Mouse (Mus musculus): ENCODE data around the gene Kif1c.

The Kif1c gene

DNA sequence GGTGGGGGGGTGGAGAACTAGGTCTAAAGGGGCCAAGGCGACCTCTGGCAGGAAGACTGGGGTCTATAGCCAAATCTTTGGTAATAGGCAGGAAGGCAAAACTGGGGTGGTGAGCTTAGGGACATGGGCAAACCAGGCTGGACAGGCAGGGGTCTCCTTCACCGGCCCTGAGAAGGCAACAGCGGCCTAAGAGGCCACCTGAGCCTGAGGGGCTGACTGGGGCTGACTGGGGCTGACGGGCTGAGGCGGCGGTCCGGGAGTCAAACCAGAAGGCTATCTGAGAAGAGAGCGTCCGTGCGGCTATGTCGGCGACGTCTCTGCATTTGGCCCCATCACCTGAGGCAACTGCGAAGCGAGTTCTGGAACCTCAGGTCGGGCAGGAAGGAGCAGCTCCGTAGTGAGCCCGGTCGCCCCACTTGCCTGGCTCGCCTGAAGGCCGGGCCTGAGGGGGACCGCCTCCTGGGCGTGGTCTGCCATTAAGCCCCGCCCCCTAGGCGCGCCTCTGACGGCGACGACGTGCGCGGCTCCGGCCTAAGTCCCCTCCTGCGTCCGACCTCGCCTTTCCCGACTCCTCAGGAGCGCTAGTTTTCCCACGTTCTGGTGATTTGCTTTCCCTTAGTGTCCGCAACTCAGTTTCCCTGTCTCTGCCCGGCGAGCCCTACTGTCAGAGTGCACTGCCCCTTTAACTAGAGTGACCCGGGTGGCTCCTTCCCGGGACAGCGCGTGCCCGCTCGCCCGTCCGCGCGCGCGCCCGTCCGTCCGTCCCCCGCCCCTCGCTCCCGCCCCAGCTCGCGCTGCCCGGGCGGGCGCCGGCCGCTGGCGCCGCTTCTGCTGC lies at the start of gene Kif1c, which contains the start of gene Inca1:
Kif1c (plus strand) TSS at position 827 of the 835 bp plus-strand sequence.
Inca1 (minus strand) TSS at position 434 of the 835 bp plus-strand sequence.
- peak; percentile 89 for DNase-seq (ENCODE audit: low read depth, low spot score)

DNA sequence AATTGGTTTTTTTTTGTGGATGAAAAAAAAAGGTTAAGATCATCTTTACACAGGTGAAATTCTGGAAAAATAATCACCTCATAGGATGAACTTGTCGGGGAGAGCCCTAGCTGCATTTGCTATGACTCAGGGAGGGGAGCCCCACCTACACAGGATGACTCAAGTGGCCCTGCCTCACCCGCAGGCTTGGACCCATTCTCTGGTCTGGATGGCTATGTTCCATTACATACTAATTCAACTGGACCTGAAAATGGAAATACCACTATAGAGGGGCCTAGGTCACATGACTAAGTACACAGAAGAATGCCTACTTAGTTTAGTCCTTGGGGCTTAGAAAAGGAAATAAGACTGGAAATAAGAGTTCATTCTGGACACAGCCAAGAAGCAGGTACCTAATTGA lies 49.0 kb upstream of the Kif1c start:
- no peak for DNase-seq (ENCODE audit: low read depth, low spot score)

DNA sequence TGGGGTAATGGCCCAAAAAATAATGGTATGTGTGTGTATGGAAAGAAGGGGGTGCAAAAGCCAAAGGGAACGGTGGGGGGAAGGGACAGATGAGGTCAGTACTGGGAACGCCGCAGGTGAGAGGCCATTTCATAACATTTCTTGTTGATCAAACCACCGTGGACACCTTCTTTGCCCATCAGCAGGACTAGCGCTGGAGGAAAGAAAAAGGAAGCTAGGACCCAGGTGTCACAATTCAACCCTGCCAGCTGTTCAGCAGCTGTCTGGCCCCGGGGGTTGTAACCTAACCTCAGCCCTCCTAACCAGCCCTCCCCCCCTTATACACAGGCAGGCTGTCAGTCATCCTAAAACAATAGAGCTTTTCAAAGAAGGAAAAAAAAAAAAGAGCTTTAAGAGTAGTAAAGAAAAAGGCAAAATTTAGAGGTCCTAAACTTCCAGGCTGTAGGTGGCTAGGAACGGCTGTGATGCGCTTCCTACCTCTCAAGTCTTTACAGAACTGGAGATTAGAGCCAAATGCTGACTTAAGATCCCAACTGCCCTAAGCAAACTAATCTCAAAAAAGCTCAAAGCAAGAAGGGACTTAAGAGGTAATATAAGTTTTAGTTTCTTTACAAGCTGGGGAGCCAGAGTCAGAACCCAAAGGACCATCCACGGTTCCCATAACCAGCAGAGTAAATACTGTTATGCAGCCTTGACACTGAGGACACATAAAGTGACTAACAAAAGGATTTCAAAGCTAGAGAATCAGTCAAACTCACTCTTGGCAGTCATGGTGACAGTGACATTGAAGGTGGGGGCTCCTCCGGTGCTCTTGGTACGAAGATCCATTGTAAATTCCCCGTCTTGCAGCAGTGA lies 48.1 kb upstream of the Kif1c start:
- no peak for DNase-seq (ENCODE audit: low read depth, low spot score)

DNA sequence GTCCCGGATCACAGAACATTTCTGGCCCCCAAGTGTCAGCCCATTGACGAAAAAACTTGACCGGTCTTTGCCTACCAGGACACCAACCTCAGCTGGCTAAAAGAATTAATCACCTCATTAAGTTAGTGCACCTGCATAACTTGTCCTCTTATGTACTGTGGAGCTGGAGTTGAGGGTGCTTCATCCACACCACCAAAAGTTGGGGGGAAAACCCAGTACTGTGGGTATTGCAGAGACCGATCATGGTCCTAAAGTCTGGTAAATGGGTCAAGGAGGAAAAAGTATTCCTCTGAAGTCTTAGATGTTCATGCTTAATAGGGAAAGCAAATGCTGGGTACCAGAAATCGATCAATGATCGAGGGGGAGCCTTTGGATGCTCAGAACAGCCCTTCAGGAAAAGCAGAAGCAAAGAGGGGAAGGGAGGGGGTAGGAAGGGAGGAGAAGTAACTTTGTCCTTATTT lies 47.4 kb upstream of the Kif1c start:
- DNase-seq (ENCODE audit: low read depth, low spot score), result no peak

DNA sequence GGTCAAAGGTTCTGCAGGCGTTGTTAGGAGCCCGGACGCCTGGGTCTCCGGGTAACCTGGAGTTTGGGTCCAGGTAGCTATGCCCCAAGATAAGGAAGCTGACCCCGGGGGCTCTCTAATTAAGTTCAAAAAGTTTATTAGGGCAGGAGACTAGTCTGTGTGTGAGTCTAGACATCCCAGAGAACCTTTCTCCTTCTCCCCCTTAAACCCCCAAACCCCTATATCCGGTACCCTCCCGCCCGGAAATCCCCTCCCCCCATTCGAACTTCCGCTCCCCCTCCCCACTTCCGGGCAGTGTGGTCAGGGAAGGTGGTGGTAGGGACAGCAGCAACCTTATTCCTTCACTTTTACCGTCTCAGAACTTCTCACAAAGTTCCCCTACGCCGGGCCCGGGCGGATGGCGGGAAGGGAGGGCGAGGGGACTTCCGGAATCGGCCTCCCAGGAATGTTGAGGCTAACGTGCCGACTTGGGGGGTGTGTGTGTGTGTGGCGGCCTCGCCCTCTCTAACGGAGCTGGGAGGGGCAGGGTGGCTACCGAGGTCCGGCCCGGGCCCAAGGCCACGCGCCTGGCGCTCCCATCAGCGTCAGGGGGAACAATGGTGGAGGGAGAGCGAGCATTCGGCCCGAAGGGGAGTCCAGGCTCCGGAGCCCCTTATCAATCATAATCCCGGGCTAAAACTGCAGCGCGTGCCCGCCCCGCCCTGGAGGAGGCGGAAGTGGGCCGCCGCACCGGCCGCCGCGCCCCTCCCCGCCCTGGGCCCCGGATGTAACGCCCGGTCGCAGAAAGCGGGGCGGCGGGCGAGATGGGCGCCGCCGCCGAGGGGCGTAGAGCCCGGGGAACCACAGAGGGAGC lies 46.8 kb upstream of the Kif1c start:
- no peak for DNase-seq (ENCODE audit: low read depth, low spot score)

DNA sequence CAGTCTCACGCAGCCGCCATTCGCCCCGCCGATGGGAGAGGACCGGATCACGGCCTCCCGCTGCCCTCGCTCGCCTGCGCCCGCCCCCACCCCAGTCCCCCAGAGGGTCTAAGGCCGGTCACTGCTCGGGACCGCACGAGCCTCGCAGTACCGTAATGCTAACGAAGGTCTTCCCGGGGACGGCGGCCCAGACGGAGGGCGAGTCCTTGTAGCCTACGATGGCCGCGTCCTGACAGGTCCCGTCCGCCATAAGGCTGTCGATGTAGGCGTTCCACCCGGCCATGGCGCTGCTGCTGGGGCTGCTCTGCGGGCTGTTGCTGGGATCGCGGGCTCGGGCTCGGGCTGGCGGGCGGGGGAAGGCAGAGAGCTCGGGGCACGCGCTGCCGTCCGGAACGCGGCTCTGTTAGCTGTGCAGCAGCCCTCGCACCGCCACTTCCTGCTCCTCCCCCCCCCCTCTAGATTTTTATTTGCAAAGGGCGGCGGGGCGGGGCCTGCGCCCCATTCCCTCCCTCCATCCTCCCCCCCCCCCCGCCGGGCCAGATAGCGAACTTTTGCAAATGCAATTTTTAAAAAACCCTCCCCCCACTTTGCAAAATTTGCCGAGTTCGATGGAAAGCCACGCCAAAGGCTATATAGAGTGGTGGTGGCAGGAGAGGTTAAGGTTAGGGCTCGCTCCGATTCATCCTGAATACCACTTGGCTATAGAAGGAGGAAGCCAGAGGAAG lies 46.0 kb upstream of the Kif1c start, which contains the start of gene Pfn1:
Pfn1 (minus strand) TSS at position 447 of the 725 bp plus-strand sequence.
- DNase-seq (ENCODE audit: low read depth, low spot score), result peak; percentile 75

DNA sequence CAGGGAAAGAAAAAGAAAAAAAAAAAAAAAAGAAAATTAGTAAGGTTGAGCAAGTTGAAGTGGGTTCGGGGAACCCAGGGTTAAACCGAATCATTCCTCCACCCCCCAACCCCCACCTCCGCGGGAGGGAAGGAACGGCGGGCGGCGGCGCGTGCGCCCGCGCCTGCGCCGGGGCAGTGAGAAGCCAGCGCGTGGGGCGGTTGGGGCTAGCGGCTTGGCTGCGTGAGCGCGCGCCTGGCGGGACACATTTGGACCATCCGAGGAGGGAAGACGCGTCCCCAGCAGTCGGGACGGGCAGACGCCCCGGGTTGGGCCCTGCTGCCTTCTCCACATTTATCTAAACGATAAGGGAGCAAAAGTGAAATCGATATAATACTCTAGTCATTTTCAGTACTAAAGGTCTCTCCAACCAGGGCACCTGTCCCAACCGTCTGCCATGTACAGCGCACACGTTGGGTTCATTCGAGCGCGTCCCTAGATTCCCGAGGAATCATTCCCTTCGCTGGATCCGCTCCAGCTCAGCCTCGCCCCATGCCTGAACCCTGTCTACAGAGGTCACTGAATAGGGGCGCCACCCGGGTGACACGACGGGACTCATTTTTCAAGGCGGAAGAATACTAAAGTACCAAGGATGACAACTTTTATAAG lies 45.3 kb upstream of the Kif1c start:
- DNase-seq (ENCODE audit: low read depth, low spot score), result peak; percentile 59

DNA sequence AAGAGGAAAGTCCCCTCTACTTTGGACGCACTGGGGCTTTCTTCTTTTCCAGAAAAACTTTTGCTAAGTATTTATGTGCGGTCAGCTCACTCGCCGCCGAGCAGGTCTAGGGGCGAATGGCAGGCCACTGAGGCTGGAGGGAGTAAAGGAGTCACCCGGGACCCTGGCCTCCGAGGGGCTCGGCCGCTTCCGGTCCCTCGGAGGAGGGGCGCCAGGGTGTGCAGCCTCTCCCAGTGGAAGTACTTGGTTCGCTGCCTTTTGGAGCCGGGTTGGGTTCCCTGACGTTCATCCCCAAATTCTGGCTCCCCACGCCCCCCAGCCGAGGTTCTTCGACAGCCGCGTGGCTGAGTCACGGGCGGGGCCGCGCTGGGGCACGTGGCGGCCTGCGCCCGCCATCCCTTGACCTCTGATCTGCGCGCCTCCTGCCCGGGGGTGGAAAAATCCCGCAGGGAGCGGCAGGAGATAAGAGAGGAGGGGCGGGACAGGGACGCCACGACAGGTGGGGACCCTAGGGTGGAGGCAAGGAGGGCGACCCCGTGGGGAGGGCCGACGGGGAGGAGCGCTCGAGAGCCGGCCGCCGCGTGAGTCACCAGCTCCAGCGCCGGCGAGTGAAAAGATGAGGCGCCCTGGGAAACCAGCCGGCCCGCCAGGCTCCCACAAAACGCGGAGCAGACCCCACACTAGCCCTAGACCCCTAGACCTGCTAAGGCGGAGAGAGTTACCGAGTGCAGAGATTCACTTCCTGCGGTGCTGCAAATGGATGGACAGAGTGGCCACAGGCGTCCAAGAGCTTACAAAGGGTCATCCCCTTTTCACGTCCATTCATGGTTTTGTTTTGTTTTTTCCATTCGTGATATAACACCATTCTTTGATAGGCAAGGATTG lies 44.5 kb upstream of the Kif1c start:
- DNase-seq (ENCODE audit: low read depth, low spot score), result no peak

DNA sequence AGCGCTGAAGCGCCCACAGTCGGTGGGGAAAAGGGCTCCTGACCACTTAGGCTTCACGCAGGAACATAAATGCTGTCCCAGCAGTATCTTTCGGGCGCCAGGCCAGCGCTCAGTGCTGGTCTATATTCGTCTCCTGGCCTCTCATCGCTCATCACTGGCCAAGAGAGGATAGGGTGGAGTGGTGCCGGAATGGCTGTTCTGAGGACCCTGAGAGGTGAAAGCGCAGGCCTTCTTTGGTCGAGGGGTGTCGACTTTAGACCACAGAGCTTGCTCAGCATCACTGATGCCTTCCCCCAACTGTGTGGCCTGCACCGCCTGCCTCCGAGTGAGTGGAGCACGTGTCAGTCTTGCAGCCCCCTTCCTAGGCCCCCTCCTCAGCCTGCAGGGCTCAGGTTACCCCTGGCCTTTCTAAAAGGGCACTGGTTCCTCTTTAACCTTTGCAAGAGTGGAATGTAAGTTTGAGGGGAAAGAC lies 43.9 kb upstream of the Kif1c start:
- no peak for DNase-seq (ENCODE audit: low read depth, low spot score)

DNA sequence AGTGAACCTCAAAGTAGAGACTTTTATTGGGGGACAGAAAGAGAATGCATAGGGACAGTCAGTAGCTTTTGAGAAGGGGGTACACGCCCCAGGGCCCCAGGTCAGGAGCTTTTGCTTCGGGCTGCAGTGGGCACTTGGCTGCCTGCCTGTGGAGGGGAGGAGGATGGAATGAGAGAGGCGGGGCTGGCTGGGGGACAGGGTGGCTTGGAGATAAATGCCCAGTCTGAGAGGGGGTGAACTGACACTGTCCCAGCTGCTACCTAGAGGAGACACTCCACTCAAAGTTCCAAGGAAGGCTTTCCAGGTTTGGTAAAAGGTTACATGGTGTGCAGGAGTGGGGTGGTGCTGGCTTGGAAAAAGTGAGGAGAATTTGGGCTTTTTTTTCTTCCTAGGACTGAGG lies 43.4 kb upstream of the Kif1c start, which contains the start of gene Eno3:
Eno3 (plus strand) TSS at position 239 of the 400 bp plus-strand sequence.
- DNase-seq (ENCODE audit: low read depth, low spot score), result no peak

DNA sequence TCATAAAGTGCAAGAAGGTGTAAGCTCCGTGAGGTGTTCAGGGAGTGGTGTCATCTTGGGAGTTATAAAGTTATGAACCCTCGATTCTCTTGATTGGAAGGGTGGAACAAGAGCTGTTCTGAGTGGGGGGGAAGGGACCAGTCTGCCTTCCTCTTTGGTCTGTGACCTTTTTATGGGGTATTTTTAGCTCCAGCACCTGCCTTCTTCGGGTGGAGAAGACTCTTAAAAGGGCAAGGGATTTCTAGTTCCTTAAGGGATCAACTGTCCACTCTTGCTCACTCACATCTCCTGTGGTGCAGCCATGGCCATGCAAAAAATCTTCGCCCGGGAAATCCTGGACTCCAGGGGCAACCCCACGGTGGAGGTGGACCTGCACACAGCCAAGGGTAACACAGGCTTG lies 42.8 kb upstream of the Kif1c start:
- no peak for DNase-seq (ENCODE audit: low read depth, low spot score)

DNA sequence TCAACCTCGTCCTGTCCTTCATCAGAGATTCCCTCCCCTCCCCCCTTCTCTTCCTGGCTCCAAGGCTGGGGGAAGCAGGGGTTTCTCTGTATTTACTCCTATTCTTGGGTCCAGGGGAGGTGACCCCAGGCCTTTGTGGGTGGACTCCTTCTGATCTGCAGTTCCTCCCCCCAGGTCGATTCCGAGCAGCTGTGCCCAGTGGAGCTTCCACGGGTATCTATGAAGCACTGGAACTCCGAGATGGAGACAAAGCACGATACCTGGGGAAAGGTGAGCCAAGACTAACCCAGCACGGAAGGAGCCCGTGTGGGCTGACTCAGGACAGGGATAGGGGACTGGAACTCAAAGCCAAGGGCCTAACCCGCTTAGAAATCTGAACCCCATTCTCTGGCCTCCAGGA lies 42.4 kb upstream of the Kif1c start:
- DNase-seq (ENCODE audit: low read depth, low spot score), result no peak

DNA sequence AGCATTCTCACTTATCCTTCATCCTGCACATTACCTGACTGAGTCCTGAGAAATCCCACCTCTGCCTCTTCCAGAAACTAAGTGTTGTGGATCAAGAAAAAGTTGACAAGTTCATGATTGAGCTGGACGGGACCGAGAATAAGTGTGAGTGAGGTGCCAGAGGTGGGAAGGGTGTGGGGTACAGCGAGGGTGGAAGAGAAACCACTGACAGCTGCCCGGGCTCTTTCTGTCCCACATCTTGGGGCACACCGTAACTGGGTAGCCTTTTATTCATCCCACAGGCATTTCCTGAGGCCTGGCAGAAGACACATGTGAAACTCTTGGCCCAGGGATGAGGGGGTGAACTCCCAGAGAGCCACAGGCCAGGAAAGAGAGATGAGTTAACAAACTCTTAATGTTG lies 41.8 kb upstream of the Kif1c start:
- no peak for DNase-seq (ENCODE audit: low read depth, low spot score)

DNA sequence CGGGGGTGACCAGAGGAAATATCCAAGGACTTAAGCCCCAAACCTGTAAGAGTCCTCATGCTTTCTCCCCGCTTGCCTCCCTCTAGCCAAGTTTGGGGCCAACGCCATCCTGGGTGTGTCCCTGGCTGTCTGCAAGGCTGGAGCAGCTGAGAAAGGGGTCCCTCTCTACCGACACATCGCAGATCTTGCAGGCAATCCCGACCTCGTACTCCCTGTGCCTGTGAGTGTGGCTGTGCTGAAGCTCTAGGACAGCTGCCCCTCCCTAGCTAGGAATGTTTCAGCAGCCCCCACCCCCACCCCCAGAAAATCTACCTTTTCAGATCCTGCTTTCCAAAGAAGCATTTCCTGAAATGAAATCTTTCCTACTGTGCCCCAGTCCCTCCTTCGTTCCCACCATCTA lies 41.4 kb upstream of the Kif1c start:
- no peak for DNase-seq (ENCODE audit: low read depth, low spot score)

DNA sequence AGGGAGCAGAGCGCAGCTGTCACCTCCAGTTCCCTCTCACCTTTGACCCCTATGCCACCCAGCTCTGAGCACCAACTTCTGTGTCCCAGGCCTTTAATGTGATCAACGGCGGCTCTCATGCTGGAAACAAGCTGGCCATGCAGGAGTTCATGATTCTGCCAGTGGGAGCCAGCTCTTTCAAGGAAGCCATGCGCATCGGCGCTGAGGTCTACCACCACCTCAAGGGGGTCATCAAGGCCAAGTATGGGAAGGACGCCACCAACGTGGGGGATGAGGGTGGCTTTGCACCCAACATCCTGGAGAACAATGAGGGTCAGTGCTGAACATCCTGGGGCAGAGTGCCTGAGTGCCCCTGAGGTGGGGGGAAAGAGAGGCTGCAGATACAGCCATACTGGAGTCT lies 39.8 kb upstream of the Kif1c start:
- no peak for DNase-seq (ENCODE audit: low read depth, low spot score)

DNA sequence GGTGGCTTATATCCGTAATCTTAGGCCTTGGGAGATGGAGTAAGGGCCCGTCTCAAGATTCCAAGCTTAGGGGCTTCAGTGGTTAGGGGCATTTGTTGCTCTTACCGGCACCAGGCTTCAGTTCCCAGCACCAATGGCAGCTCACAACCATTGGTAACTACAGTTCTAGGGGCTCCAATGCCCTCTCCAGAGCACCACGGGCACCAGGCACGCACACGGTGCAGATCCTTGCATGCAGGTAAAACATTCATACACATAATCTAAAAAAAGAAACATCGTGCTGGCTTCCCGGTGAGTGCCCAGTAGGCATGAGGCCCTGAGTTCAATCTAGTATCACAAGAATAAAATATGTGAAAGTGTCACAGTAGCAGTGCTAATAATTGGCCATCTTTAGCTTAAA lies 37.2 kb upstream of the Kif1c start:
- no peak for DNase-seq (ENCODE audit: low read depth, low spot score)

DNA sequence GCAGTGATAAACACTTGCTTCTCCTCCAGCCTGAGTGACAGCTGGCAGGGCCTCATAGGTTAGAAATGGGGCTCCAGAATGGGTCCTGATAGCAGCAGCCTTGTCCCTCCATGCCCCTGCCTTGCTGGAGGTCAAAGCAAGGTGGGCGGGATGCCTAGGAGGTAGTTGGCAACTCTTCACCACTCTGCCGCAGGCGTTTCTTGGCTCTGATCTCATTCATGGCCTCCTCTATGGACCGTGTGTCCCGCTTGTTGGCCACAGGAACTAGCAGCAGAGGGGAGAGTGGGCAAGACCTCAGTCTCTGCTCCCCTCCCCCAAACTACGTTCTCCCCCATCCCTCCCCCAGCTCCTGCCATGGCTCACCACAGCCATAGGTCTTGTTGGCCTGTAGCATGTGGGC lies 36.4 kb upstream of the Kif1c start:
- no peak for DNase-seq (ENCODE audit: low read depth, low spot score)

DNA sequence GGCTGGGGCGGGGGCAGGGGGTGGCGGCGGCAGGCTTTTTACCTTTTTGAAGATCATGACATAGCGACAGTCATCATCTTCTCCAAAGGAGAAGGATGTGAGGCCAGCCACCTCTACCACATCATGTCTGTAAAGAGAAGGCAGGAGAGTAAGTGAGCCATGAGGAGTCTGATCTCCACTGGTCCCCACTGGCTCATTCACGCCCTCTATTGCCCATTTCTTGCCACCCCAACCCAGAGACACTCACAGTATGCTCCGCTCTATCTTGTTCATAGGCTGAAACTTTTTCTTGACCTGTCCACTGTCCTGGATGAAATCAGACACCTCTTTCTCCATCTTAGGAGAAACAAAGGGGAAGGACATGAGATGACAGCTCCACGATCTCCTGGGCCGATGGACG lies 35.6 kb upstream of the Kif1c start:
- no peak for DNase-seq (ENCODE audit: low read depth, low spot score)

DNA sequence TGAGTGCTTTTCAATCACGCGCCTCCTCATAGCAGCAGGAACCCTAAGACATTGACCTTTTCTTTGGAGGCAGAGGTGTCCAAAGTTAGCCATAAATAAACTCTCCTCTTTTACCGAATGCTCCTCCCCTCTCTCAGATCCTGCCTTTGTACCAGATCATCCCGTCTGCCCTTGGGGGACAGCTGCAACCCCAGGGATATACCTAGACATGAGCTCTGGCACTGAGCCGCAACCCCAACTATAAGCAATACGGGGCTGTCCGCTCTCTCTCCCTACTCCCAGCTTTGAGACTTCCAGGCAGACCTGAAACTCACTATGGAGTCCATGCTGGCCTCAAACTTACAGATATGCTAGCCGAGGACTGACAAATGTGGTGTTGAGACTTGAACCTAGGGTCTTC lies 33.7 kb upstream of the Kif1c start:
- DNase-seq (ENCODE audit: low read depth, low spot score), result no peak

Measured in embryo, embryonic 11.5 days (tissue).